Mouse (Mus musculus) lung, embryonic 16.5 days (tissue): ENCODE results near the gene Efs. TPM values are rescaled to one million over a fixed set of nuclear protein-coding genes. Genes with fewer than 3 reads are reported as not detected.

Experiments used
- ATAC-seq: fragments of 200-750 bp; cut with Nextera tagmentation; 2 replicates; pipeline ENCODE4 v1.8.0; 2017; ENCODE audit warnings: low read depth, mild to moderate bottlenecking, moderate library complexity
- H3K27ac ChIP-seq: fragments of 300-500 bp; sonication (generic); 2 replicates; pipeline ENCODE4 v1.5.1; 2014; ENCODE audit warnings: mild to moderate bottlenecking, control low read depth, low read length
- H3K27me3 ChIP-seq: fragments of 300-500 bp; sonication (generic); 2 replicates; pipeline ENCODE4 v1.6.1; 2014; ENCODE audit warnings: low read depth, low read length, mixed read lengths; ENCODE audit not compliant: control insufficient read depth, insufficient read depth
- H3K36me3 ChIP-seq: fragments of 300-500 bp; sonication (generic); 2 replicates; pipeline ENCODE4 v1.6.1; 2014; ENCODE audit warnings: low read length; ENCODE audit not compliant: control insufficient read depth, insufficient read depth
- H3K4me1 ChIP-seq: fragments of 300-500 bp; sonication (generic); replicated peaks from 2 replicates; pipeline ENCODE4 v1.6.1; 2014; ENCODE audit warnings: low read length, mixed read lengths; ENCODE audit not compliant: control insufficient read depth, insufficient read depth
- H3K4me2 ChIP-seq: fragments of 300-500 bp; sonication (generic); 2 replicates; pipeline ENCODE4 v1.6.1; 2014; ENCODE audit warnings: low read depth, low read length, control low read depth
- H3K4me3 ChIP-seq: fragments of 300-500 bp; sonication (generic); 2 replicates; pipeline ENCODE4 v1.5.1; 2014; ENCODE audit warnings: mild to moderate bottlenecking, low read length, control low read depth
- H3K9ac ChIP-seq: fragments of 300-500 bp; sonication (generic); 2 replicates; pipeline ENCODE4 v1.6.1; 2014; ENCODE audit warnings: low read length, control low read depth
- H3K9me3 ChIP-seq: fragments of 300-500 bp; sonication (generic); 2 replicates; pipeline ENCODE4 v1.6.1; 2016; ENCODE audit warnings: low read length; ENCODE audit not compliant: control insufficient read depth
- WGBS: fragments of 180-500 bp; shearing (Covaris S2); extraction: QIAGEN DNeasy Blood & Tissue Kit; methylation state at CpG from one replicate; pipeline ENCODE4 v1.1.7; 2014; 5-methylcytosine and 5-hydroxymethylcytosine counted together
- polyA plus RNA-seq: library from polyadenylated mRNA; unstranded; fragments of >200 nt; fragmentation: Nextera tagmentation; extraction: Ambion mirVana; gene quantifications from 2 replicates; pipeline ENCODE4 v1.2.1, GENCODE M21; 2015

Efs gene
- polyA plus RNA-seq, 1 experiment from 2014 or later: 26.0 TPM

GRCm38 (mm10) chr14:54912886-54913285 lies 13.0 kb downstream of the Efs start, which contains the start of gene Slc22a17:
Slc22a17 (minus strand) TSS chr14:54913132.
- Histone ChIP-seq H3K36me3 (peaks cover 2% of the 10 kb centered on the region; the same call in 1 of the 2 replicates), H3K4me3 (peak within 1 kb of the TSS; percentile 83), H3K9me3 (no peaks in the 10 kb centered on the region), H3K9ac (peak within 1 kb of the TSS; percentile 91), H3K4me2 (peak within 1 kb of the TSS; percentile 99), H3K27me3 (no peaks in the 10 kb centered on the region), H3K27ac (peak within 1 kb of the TSS; percentile 68), H3K4me1 (peaks cover 4% of the 10 kb centered on the region; the same call in 1 of the 2 replicates)
- peak; percentile 94 for ATAC-seq
- under 1% methylated on average over 28 of the region's 28 CpGs for WGBS

GRCm38 (mm10) chr14:54912109-54912850 lies 13.6 kb downstream of the Efs start:
- no peaks in the 10 kb centered on the region for H3K9me3 ChIP-seq
- H3K36me3 ChIP-seq: peaks cover 3% of the 10 kb centered on the region; the same call in 1 of the 2 replicates

GRCm38 (mm10) chr14:54908682-54909081 lies 17.2 kb downstream of the Efs start:
- H3K9me3 ChIP-seq: no peaks in the 10 kb centered on the region
- H3K9ac ChIP-seq: no peak overlapping the region
- H3K4me3 ChIP-seq: no peak overlapping the region
- H3K4me1 ChIP-seq: peaks cover 4% of the 10 kb centered on the region; the same call in 1 of the 2 replicates
- H3K4me2 ChIP-seq: no peak overlapping the region
- no peaks in the 10 kb centered on the region for H3K27me3 ChIP-seq
- WGBS: 74% methylated on average over 7 of the region's 7 CpGs
- H3K27ac ChIP-seq: no peak overlapping the region
- peaks cover 4% of the 10 kb centered on the region; the same call in 1 of the 2 replicates for H3K36me3 ChIP-seq
- ATAC-seq: no peak

More at GRCm38 (mm10) chr14:54912109-54912850, 13.6 kb downstream of the Efs start:
- peak; percentile 63 for ATAC-seq
- Histone ChIP-seq H3K27me3 (no peaks in the 10 kb centered on the region), H3K4me2 (peak overlapping the region; percentile 99), H3K27ac (peak overlapping the region; percentile 68), H3K4me1 (peaks cover 4% of the 10 kb centered on the region; the same call in 1 of the 2 replicates), H3K9ac (peak overlapping the region; percentile 91), H3K4me3 (peak overlapping the region; percentile 83)
- 1% methylated on average over 60 of the region's 69 CpGs for WGBS

- Histone ChIP-seq H3K27me3 (no peaks in the 10 kb centered on the region), H3K4me3 (no peak overlapping the region), H3K27ac (no peak overlapping the region), H3K9ac (no peak overlapping the region), H3K4me2 (no peak overlapping the region), H3K4me1 (no peaks in the 10 kb centered on the region), H3K36me3 (peaks cover 6% of the 10 kb centered on the region), H3K9me3 (no peaks in the 10 kb centered on the region)
- no peak for ATAC-seq
- 88% methylated on average over 4 of the region's 4 CpGs for WGBS
These were observed 22.3 kb downstream of the Efs start for GRCm38 (mm10) chr14:54903641-54904040.

- peak; percentile 79 for ATAC-seq
- H3K4me3 ChIP-seq: no peak overlapping the region
- H3K9ac ChIP-seq: no peak overlapping the region
- no peaks in the 10 kb centered on the region for H3K27me3 ChIP-seq
- 0% methylated on average over 3 of the region's 3 CpGs for WGBS
- peaks cover 27% of the 10 kb centered on the region for H3K36me3 ChIP-seq
- H3K4me2 ChIP-seq: no peak overlapping the region
- H3K9me3 ChIP-seq: no peaks in the 10 kb centered on the region
- H3K27ac ChIP-seq: no peak overlapping the region
- H3K4me1 ChIP-seq: peaks cover 4% of the 10 kb centered on the region; the same call in 1 of the 2 replicates
These were observed 25.5 kb downstream of the Efs start for GRCm38 (mm10) chr14:54900383-54900782.

GRCm38 (mm10) chr14:54897445-54897844 lies 28.5 kb downstream of the Efs start:
- ATAC-seq: no peak
- 56% methylated on average over 2 of the region's 2 CpGs for WGBS
- no peak overlapping the region for H3K4me3 ChIP-seq
- no peak overlapping the region for H3K27ac ChIP-seq
- no peak overlapping the region for H3K4me2 ChIP-seq
- H3K4me1 ChIP-seq: peaks cover 9% of the 10 kb centered on the region; the same call in 1 of the 2 replicates
- no peak overlapping the region for H3K9ac ChIP-seq
- no peaks in the 10 kb centered on the region for H3K9me3 ChIP-seq
- H3K27me3 ChIP-seq: no peaks in the 10 kb centered on the region
- peaks cover 27% of the 10 kb centered on the region for H3K36me3 ChIP-seq

GRCm38 (mm10) chr14:54894296-54895151 lies 31.4 kb downstream of the Efs start:
- ATAC-seq: peak; percentile 70
- H3K9ac ChIP-seq: peak overlapping the region; percentile 100
- H3K4me3 ChIP-seq: peak overlapping the region; percentile 93
- under 1% methylated on average over 49 of the region's 54 CpGs for WGBS
- H3K9me3 ChIP-seq: no peaks in the 10 kb centered on the region
- peaks cover 27% of the 10 kb centered on the region for H3K36me3 ChIP-seq
- peak overlapping the region; percentile 93 for H3K27ac ChIP-seq
- no peaks in the 10 kb centered on the region for H3K27me3 ChIP-seq
- H3K4me2 ChIP-seq: peak overlapping the region; percentile 91
- peaks cover 9% of the 10 kb centered on the region; the same call in 1 of the 2 replicates for H3K4me1 ChIP-seq

- H3K27ac ChIP-seq: peak overlapping the region; percentile 93
- WGBS: under 1% methylated on average over 32 of the region's 38 CpGs
- ATAC-seq: peak; percentile 98
- H3K9me3 ChIP-seq: no peaks in the 10 kb centered on the region
- peak overlapping the region; percentile 93 for H3K4me3 ChIP-seq
- peak overlapping the region; percentile 100 for H3K9ac ChIP-seq
- peaks cover 9% of the 10 kb centered on the region; the same call in 1 of the 2 replicates for H3K4me1 ChIP-seq
- peaks cover 25% of the 10 kb centered on the region for H3K36me3 ChIP-seq
- peak overlapping the region; percentile 54 for H3K4me2 ChIP-seq
- no peaks in the 10 kb centered on the region for H3K27me3 ChIP-seq
These were observed 32.2 kb downstream of the Efs start for GRCm38 (mm10) chr14:54893651-54894181.
